Mouse (Mus musculus) erythroblast, embryonic 14.5 days (primary cell): ENCODE measurements around the gene Hist1h1e. TPM values are rescaled to one million over a fixed set of nuclear protein-coding genes. Genes with fewer than 3 reads are reported as not detected.
"Not testable (repeated sequence)": the region's sequence is repeated elsewhere in the genome, so short reads cannot be mapped to it uniquely, and the experiment has no call there.

Experiments used
- H3K27me3 ChIP-seq: 2 replicates; pipeline ENCODE4 v1.6.1; 2012; ENCODE audit warnings: inconsistent platforms; ENCODE audit not compliant: control insufficient read depth
- H3K36me3 ChIP-seq: 2 replicates; pipeline ENCODE4 v1.6.1; 2012; ENCODE audit warnings: mild to moderate bottlenecking, inconsistent platforms; ENCODE audit not compliant: control insufficient read depth
- H3K4me1 ChIP-seq: 2 replicates; pipeline ENCODE4 v1.6.1; 2012; ENCODE audit warnings: inconsistent platforms; ENCODE audit not compliant: control insufficient read depth
- H3K4me3 ChIP-seq: replicated peaks from 2 replicates; pipeline ENCODE3; 2012; ENCODE audit warnings: moderate library complexity, mild to moderate bottlenecking, inconsistent platforms
- H3K9me3 ChIP-seq: 2 replicates; pipeline ENCODE4 v1.6.1; 2012; ENCODE audit warnings: low read length, inconsistent platforms, mixed read lengths; ENCODE audit not compliant: control insufficient read depth
- GATA1 ChIP-seq: IDR thresholded peaks from 2 replicates; pipeline ENCODE4 v1.6.1; 2012; ENCODE audit warnings: low read length, inconsistent platforms, mixed read lengths
- TAL1 ChIP-seq: IDR thresholded peaks from 3 replicates; pipeline ENCODE4 v1.6.1; 2012; ENCODE audit warnings: low read length, inconsistent platforms, mixed read lengths
- polyA plus RNA-seq: library from polyadenylated mRNA; stranded (reverse); fragments of >175 nt; gene quantifications from 2 replicates; pipeline ENCODE4 v1.2.3, GENCODE M21; 2012

Hist1h1e gene
- 2.8 and 8.5 TPM in 2 replicates for polyA plus RNA-seq

DNA sequence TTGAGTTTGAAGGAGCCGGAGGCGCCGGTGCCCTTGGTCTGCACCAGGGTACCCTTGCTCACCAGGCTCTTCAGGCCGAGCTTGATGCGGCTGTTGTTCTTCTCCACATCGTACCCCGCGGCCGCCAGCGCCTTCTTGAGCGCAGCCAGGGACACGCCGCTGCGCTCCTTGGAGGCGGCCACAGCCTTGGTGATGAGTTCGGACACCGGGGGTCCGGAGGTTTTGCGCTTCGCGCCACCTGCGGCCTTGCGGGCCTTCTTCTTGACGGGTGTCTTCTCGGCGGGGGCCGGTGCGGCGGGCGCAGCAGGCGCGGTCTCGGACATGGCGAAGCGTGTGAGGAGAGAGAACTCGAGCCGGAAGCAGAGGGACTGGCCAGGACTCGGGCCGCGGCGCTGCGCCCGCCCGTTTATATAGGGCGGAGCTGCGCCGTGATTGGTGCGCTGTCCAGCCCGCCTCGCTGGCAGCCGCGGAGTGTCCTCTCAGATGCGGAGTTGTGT is at the start of gene Hist1h1e:
TSS of gene Hist1h1e (minus strand) at position 384 of the 497 bp plus-strand sequence.
- H3K9me3 ChIP-seq, H3K36me3 ChIP-seq: not testable (repeated sequence)
- peak within 1 kb of the TSS; percentile 65 for H3K4me3 ChIP-seq
- peaks cover 45% of the 10 kb centered on the region for H3K4me1 ChIP-seq
- H3K27me3 ChIP-seq: peaks cover 28% of the 10 kb centered on the region

DNA sequence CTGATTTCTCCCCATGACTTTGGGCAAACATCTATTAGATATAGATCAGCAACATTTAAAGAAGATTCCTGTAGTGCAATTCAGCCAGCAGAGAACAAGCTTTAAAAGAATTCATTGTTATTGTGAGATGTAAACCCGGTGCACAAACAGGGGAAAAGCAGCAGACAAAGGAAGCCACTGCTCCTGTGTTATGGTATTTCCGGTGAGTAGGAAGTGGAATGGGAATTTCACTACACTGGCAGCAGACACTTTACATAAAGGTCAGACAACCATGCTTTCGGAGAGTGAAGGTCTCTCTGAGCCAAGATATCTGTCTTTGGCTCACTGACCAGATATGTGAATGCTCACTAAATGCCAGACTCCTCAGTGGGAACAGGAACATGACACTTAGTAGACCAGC is 40.2 kb upstream of the Hist1h1e start:
- Histone ChIP-seq H3K36me3 (no peaks in the 10 kb centered on the region), H3K9me3 (no peaks in the 10 kb centered on the region), H3K27me3 (peaks cover 18% of the 10 kb centered on the region), H3K4me3 (no peak overlapping the region), H3K4me1 (no peaks in the 10 kb centered on the region)
- no peak for TF ChIP-seq TAL1
- TF ChIP-seq GATA1: no peak

DNA sequence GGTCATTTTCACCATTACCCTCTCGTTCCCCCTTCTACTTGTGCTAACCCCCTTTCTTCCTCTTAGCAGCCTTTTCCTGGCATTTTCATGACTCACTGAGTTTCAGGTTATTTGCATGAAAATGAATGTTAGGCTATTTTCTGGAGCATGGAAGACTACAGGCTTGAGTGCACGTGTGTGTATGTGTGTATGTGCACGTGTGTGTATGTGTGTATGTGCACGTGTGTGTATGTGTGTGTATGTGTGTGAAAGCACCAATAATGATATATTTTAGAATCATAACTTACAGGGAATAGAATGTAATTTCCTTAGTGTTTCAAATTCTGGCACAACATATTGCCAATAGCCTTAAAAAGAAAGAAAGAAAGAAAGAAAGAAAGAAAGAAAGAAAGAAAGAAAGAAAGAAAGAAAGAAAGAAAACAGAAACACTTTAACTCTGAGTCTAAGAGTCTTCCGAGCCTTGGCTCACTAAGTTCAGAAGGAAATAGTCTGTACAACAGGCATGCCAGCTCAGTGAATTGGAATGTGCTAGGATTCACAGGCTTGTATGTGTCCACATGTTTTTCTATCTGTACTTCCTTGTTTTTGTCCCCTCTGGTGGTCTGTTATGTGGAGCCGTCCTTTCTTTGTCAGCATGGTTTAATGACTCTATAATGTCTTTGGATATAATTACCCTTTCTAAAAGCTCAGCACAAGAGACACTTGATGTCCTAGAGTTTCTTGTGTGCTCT is 37.4 kb upstream of the Hist1h1e start:
- Histone ChIP-seq H3K36me3 (no peaks in the 10 kb centered on the region), H3K4me3 (no peak overlapping the region), H3K9me3 (no peaks in the 10 kb centered on the region), H3K4me1 (no peaks in the 10 kb centered on the region), H3K27me3 (peaks cover 18% of the 10 kb centered on the region)
- TF ChIP-seq TAL1 (no peak), GATA1 (no peak)

DNA sequence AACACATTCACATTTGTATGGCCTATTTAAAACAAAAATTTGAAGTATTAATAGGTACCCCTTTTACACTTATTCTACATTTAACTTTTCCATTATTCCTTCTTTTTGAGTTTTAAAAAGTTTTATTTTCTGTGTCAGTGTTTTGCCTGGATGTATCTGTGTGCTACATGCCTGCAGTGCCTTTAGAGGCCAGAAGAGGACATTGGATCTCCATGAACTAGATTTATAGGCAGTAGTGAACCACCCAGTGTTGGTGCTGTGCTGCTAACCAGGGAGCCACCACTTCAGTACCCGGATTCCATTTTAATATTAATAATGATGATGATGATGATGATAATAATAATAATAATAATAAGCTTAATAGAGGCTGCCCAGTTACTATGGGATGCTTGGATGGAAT is 8.3 kb upstream of the Hist1h1e start:
- H3K36me3 ChIP-seq: no peaks in the 10 kb centered on the region
- H3K4me1 ChIP-seq: no peaks in the 10 kb centered on the region
- H3K4me3 ChIP-seq: no peak overlapping the region
- TF ChIP-seq TAL1: no peak
- TF ChIP-seq GATA1: no peak
- no peaks in the 10 kb centered on the region for H3K9me3 ChIP-seq
- H3K27me3 ChIP-seq: peaks cover 39% of the 10 kb centered on the region

DNA sequence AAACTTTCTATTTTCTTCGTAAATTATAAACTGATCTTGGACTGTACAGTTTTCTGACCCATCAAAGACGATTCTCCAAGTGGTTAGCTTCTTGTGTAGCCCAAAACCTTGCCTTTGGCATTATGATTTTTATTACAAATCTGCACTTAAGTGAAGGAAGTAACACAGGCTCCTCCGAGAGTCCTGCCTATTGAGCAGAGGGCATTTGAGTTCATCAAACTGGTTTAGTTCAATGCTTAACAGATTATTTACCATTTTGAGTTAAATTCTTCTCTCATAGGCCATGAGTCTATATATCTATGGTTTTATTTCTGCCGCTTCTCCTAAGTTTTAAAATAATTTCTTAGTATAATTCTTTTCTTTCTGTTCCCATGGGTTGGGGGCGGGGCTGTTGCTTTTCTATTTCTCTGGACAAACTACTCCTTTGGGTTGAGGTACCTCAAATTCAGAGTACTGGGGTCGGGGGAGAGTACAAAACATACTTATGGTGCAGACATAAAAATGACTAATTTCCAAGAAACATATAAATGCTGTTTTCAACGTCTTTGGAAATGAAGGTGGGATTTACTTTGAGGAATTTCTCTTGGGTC is 598 bp upstream of the Hist1h1e start:
- H3K27me3 ChIP-seq: peaks cover 34% of the 10 kb centered on the region
- H3K36me3 ChIP-seq: peaks cover 9% of the 10 kb centered on the region
- H3K9me3 ChIP-seq: no peaks in the 10 kb centered on the region
- H3K4me1 ChIP-seq: peaks cover 42% of the 10 kb centered on the region
- TF ChIP-seq GATA1: no peak
- TF ChIP-seq TAL1: no peak
- H3K4me3 ChIP-seq: peak overlapping the region; percentile 65

DNA sequence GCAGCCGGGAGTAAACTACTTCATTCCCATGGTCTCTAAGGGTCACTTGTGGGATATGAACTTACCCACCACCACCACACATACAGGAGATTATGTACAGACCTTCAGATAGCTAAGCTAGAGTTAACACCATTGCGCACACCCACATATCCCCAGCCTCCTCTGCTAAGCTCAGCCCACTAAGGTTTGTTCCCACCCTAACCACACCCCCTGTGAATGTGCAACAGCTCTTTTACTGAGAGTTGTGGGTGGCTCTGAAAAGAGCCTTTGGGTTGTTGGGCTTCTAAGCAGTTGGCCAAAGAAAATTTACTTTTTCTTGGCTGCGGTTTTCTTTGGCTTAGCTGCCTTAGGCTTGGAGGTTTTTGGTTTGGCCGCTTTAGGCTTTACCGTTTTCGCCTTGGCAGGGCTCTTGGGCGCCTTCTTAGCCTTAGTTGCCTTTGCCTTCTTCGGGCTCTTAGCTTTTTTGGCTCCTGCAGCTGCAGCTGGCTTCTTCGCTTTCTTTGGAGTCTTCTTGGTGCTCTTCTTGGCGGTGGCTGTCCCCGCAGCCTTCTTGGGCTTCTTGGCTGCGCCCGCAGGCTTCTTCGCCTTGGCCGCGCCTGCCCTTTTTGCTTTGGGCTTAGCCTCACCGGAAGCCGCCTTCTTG is 705 bp downstream of the Hist1h1e start:
- H3K36me3 ChIP-seq: peaks cover 10% of the 10 kb centered on the region
- no peak; the same call in 1 of the 2 replicates for TF ChIP-seq GATA1
- no peak for TF ChIP-seq TAL1
- peaks cover 46% of the 10 kb centered on the region for H3K4me1 ChIP-seq
- H3K4me3 ChIP-seq: peak overlapping the region; percentile 65
- H3K27me3 ChIP-seq: peaks cover 24% of the 10 kb centered on the region
- no peaks in the 10 kb centered on the region for H3K9me3 ChIP-seq

DNA sequence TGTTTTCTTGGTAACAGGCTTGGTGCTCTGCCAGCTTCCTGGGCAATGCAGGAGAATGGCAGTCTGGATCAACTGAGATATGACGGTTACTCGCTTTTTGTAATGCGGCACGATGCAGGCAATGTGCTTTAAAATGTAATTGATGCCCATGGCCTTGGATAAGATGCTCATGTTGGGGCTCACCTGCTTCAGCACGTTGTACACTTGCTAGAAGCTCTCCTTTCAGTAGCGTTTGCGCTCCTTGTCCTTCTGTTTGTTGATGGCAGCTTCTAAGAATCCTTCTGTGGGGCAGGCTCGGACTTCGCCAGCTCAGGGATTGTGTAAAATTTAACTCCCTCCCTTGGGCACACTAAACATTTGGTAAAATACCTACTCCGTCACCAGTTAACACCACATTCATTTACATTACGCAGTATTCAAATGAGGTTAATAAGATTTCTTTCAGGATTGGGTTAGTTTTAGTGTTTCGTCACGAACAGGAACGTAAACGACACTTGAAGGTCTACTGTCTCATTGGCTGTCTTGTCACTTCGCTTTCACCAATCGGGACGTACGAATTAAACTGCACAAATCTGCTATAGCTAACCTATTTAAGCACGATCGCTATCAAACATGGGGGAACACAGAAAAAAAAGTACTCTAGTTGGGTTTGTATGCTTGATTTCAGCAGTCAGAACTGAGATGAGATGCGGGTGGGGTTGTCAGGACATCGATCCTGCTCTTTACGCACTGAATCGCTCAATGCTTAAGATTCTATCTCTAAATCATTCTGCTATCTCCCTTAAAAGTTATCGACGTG is 1.4 kb downstream of the Hist1h1e start, which contains the start of gene Hist1h2be:
TSS of gene Hist1h2be (minus strand) at position 392 of the 799 bp plus-strand sequence.
- TF ChIP-seq TAL1 (no peak), GATA1 (peak; percentile 49; the same call in 1 of the 2 replicates)
- H3K9me3 ChIP-seq: no peaks in the 10 kb centered on the region
- peak within 1 kb of the TSS; percentile 65 for H3K4me3 ChIP-seq
- H3K36me3 ChIP-seq: peaks cover 10% of the 10 kb centered on the region
- H3K4me1 ChIP-seq: peaks cover 46% of the 10 kb centered on the region
- H3K27me3 ChIP-seq: peaks cover 17% of the 10 kb centered on the region

DNA sequence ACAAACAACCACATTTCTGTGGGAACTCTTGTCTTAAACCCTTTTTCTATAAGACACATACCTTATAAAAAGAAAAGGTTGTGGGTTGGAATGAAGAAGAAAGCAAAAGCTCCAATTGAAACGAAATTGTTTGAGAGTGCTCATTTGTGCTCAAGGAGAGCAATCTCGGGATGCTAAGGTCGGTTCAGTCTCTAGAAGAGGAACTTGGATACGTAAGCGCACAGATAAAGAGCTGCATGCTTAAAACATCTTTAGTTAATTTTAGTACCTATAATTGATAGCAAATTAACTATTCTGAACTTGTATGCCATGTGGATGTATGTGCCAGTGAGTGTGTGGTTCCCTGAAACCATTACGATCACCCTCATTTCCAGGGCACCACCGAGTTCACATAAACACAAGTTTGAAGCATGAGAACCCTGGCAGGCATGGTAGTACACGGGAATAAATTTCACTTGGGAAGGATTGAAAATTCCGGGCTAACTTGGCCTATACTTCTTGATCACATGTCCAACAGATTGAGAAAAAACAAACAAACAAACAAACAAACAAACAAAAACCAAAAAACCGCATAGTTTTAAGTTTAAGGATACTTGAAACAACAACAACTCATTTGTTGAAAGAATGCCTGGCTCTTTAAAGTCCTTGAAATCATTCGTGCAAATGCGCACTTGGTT is 2.2 kb downstream of the Hist1h1e start:
- Histone ChIP-seq H3K9me3 (no peaks in the 10 kb centered on the region), H3K27me3 (peaks cover 9% of the 10 kb centered on the region), H3K4me1 (peaks cover 48% of the 10 kb centered on the region), H3K36me3 (peaks cover 15% of the 10 kb centered on the region), H3K4me3 (peak overlapping the region; percentile 65)
- TF ChIP-seq GATA1 (no peak), TAL1 (no peak)
